Mouse (Mus musculus) small intestine, adult 2 months (tissue): Measurements from ENCODE around the gene Phactr1.

Experiments
- CTCF ChIP-seq: fragments of 200-500 bp; IDR thresholded peaks from 2 replicates; pipeline ENCODE4 v1.5.1; 2012; ENCODE audit warnings: low read depth, mild to moderate bottlenecking, control low read depth, inconsistent platforms, low read length, moderate library complexity, mixed read lengths; ENCODE audit not compliant: insufficient replicate concordance, insufficient read length; ENCODE audit errors: extremely low read depth
- POLR2A ChIP-seq: fragments of 200-500 bp; IDR thresholded peaks from 2 replicates; pipeline ENCODE4 v1.6.1; 2012; ENCODE audit warnings: low read depth, mild to moderate bottlenecking, control low read depth, inconsistent platforms, low read length, moderate library complexity

DNA sequence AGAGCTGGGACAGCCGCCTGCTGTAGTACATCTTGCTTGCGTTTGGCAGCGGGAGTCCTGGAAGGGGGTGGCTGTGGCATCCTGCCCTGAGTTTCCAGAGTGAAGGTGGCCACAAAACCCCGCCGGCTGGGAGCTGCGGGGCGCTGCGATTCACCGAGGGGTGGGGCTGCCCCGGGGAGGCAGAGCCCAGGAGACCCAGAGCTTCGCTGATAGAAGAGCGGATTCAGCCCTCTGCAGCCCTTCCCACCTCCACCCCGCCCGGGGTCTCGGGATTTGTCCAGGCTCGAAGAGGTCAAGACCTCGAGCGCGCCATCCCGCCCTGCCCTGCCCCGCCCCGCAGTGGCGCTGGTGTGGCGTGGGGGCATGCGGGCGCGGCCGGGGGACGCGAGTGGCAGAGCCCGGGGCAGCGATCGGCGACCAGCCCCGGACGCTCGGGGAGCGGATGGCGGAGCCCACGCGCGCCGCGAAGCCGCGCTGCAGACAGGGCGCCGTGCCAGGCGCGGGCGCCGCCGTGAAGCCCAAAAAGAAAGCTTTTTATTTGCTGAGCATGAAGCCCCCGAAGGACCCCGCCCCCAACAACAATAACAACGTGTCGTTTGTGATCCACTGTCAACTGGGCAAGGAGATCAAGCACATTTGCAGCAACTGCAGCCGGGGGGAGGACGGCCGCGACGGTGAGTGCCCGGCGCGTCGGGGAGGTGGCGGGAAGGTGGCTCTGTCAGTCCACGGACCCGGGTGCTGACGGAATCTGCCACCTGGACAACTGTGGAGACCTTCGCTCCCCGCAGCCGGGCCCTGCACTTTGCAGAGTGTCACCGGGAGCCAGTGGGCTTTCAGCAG, 236.0 kb downstream of the Phactr1 start:
- TF ChIP-seq CTCF (no peak), POLR2A (no peak)
